Mouse (Mus musculus) heart, embryonic 13.5 days (tissue): ENCODE data around the gene Rasd1. TPM values are rescaled to one million over a fixed set of nuclear protein-coding genes. Genes with fewer than 3 reads are reported as not detected.
A peak's percentile ranks its signal among the peaks of the same experiment; 100 is the strongest.

Experiments
- ATAC-seq: fragments of 200-750 bp; cut with Nextera tagmentation; 2 replicates; pipeline ENCODE4 v1.8.0; 2017; ENCODE audit warnings: moderate TSS enrichment; ENCODE audit not compliant: insufficient number of reproducible peaks, low FRiP score, low TSS enrichment; ENCODE audit errors: extremely low read depth
- H3K27ac ChIP-seq: fragments of 300-500 bp; sonication (generic); replicated peaks from 2 replicates; pipeline ENCODE4 v1.5.1; 2015; ENCODE audit warnings: moderate library complexity, mild to moderate bottlenecking, inconsistent platforms
- H3K27me3 ChIP-seq: fragments of 300-500 bp; sonication (generic); replicated peaks from 2 replicates; pipeline ENCODE4 v1.6.1; 2015; ENCODE audit warnings: mild to moderate bottlenecking, inconsistent platforms
- H3K36me3 ChIP-seq: fragments of 300-500 bp; sonication (generic); 2 replicates; pipeline ENCODE4 v1.6.1; 2015; ENCODE audit warnings: mild to moderate bottlenecking, inconsistent platforms
- H3K4me1 ChIP-seq: fragments of 300-500 bp; sonication (generic); 2 replicates; pipeline ENCODE4 v1.6.1; 2015; ENCODE audit warnings: inconsistent platforms
- H3K4me2 ChIP-seq: fragments of 300-500 bp; sonication (generic); 2 replicates; pipeline ENCODE4 v1.6.1; 2015; ENCODE audit warnings: inconsistent platforms, mild to moderate bottlenecking, moderate library complexity
- H3K4me3 ChIP-seq: fragments of 300-500 bp; sonication (generic); 2 replicates; pipeline ENCODE4 v1.5.1; 2015; ENCODE audit warnings: moderate library complexity, mild to moderate bottlenecking, inconsistent platforms
- H3K9ac ChIP-seq: fragments of 300-500 bp; sonication (generic); 2 replicates; pipeline ENCODE4 v1.6.1; 2015; ENCODE audit warnings: inconsistent platforms, mild to moderate bottlenecking, moderate library complexity
- H3K9me3 ChIP-seq: fragments of 300-500 bp; sonication (generic); 2 replicates; pipeline ENCODE4 v1.6.1; 2016; ENCODE audit warnings: inconsistent platforms
- WGBS: fragments of 180-500 bp; shearing (Covaris S2); methylation state at CpG from one replicate; pipeline ENCODE4 v1.1.7; 2015; ENCODE audit warnings: mixed read lengths; 5-methylcytosine and 5-hydroxymethylcytosine counted together
- polyA plus RNA-seq: library from polyadenylated mRNA; unstranded; fragments of >200 nt; fragmentation: Nextera tagmentation; extraction: Ambion mirVana; gene quantifications from 2 replicates; pipeline ENCODE4 v1.2.1, GENCODE M21; 2015

Gene Rasd1
- polyA plus RNA-seq, 1 experiment from 2014 or later: 8.3 TPM

GRCm38 (mm10) chr11:59973389-59973788, 8.6 kb upstream of the Rasd1 start:
- 79% methylated on average over 5 of the region's 5 CpGs for WGBS

GRCm38 (mm10) chr11:59971691-59972090, 6.9 kb upstream of the Rasd1 start:
- 29% methylated on average over 2 of the region's 2 CpGs for WGBS
- Histone ChIP-seq H3K4me1 (peaks cover 21% of the 10 kb centered on the region), H3K9me3 (no peaks in the 10 kb centered on the region), H3K4me3 (no peak overlapping the region), H3K27me3 (no peaks in the 10 kb centered on the region), H3K9ac (peak overlapping the region; percentile 12; the same call in 1 of the 2 replicates), H3K27ac (peak overlapping the region; percentile 86), H3K4me2 (no peak overlapping the region; the same call in 1 of the 2 replicates), H3K36me3 (no peaks in the 10 kb centered on the region)
- ATAC-seq: peak; percentile 47; the same call in 1 of the 2 replicates

More at GRCm38 (mm10) chr11:59973389-59973788, 8.6 kb upstream of the Rasd1 start:
- H3K27ac ChIP-seq: no peak overlapping the region
- H3K36me3 ChIP-seq: no peaks in the 10 kb centered on the region
- no peak for ATAC-seq
- H3K9ac ChIP-seq: no peak overlapping the region
- H3K4me1 ChIP-seq: peaks cover 21% of the 10 kb centered on the region
- H3K27me3 ChIP-seq: no peaks in the 10 kb centered on the region
- H3K4me2 ChIP-seq: no peak overlapping the region
- H3K4me3 ChIP-seq: no peak overlapping the region
- H3K9me3 ChIP-seq: no peaks in the 10 kb centered on the region

- Histone ChIP-seq H3K9me3 (no peaks in the 10 kb centered on the region), H3K4me2 (no peak overlapping the region), H3K4me1 (peaks cover 30% of the 10 kb centered on the region), H3K27ac (peak overlapping the region; percentile 86; the same call in 1 of the 2 replicates), H3K27me3 (no peaks in the 10 kb centered on the region), H3K9ac (peak overlapping the region; percentile 12; the same call in 1 of the 2 replicates), H3K36me3 (no peaks in the 10 kb centered on the region), H3K4me3 (no peak overlapping the region)
- 59% methylated on average over 4 of the region's 5 CpGs for WGBS
- no peak for ATAC-seq
Observed at GRCm38 (mm10) chr11:59970780-59971179, 6.0 kb upstream of the Rasd1 start.

GRCm38 (mm10) chr11:59967765-59968164, 3.0 kb upstream of the Rasd1 start:
- ATAC-seq: no peak
- peaks cover 9% of the 10 kb centered on the region; the same call in 1 of the 2 replicates for H3K27me3 ChIP-seq
- peaks cover 51% of the 10 kb centered on the region for H3K4me1 ChIP-seq
- 72% methylated on average over 1 of the region's 1 CpGs for WGBS
- H3K36me3 ChIP-seq: peaks cover under 1% of the 10 kb centered on the region
- no peak overlapping the region for H3K4me3 ChIP-seq
- H3K9me3 ChIP-seq: no peaks in the 10 kb centered on the region
- H3K4me2 ChIP-seq: no peak overlapping the region
- no peak overlapping the region for H3K9ac ChIP-seq
- no peak overlapping the region for H3K27ac ChIP-seq

GRCm38 (mm10) chr11:59966102-59966483, 1.3 kb upstream of the Rasd1 start:
- no peak for ATAC-seq
- H3K9ac ChIP-seq: peak overlapping the region; percentile 15; the same call in 1 of the 2 replicates
- H3K4me1 ChIP-seq: peaks cover 54% of the 10 kb centered on the region
- H3K9me3 ChIP-seq: no peaks in the 10 kb centered on the region
- H3K36me3 ChIP-seq: peaks cover 17% of the 10 kb centered on the region
- H3K4me3 ChIP-seq: no peak overlapping the region
- peaks cover 13% of the 10 kb centered on the region; the same call in 1 of the 2 replicates for H3K27me3 ChIP-seq
- H3K27ac ChIP-seq: no peak overlapping the region
- WGBS: 73% methylated on average over 4 of the region's 4 CpGs
- H3K4me2 ChIP-seq: no peak overlapping the region

GRCm38 (mm10) chr11:59965227-59966101, 720 bp upstream of the Rasd1 start:
- Histone ChIP-seq H3K4me1 (peaks cover 54% of the 10 kb centered on the region), H3K27me3 (peaks cover 13% of the 10 kb centered on the region; the same call in 1 of the 2 replicates), H3K9me3 (no peaks in the 10 kb centered on the region), H3K4me3 (peak overlapping the region; percentile 57), H3K27ac (peak overlapping the region; percentile 87), H3K36me3 (peaks cover 23% of the 10 kb centered on the region), H3K9ac (peak overlapping the region; percentile 77), H3K4me2 (peak overlapping the region; percentile 80)
- WGBS: 31% methylated on average over 25 of the region's 25 CpGs
- 0 out of 2 replicates have a peak, but pooled peaks have one; percentile 18 for ATAC-seq

GRCm38 (mm10) chr11:59964163-59964758, 483 bp downstream of the Rasd1 start:
- peaks cover 13% of the 10 kb centered on the region; the same call in 1 of the 2 replicates for H3K27me3 ChIP-seq
- peak overlapping the region; percentile 57 for H3K4me3 ChIP-seq
- H3K9me3 ChIP-seq: no peaks in the 10 kb centered on the region
- peaks cover 25% of the 10 kb centered on the region for H3K36me3 ChIP-seq
- no peak; the same call in 1 of the 2 replicates for ATAC-seq
- peak overlapping the region; percentile 77 for H3K9ac ChIP-seq
- WGBS: 2% methylated on average over 33 of the region's 33 CpGs
- H3K4me2 ChIP-seq: peak overlapping the region; percentile 80
- H3K27ac ChIP-seq: peak overlapping the region; percentile 87
- H3K4me1 ChIP-seq: peaks cover 66% of the 10 kb centered on the region

- peak overlapping the region; percentile 77 for H3K9ac ChIP-seq
- H3K4me3 ChIP-seq: peak overlapping the region; percentile 57
- H3K9me3 ChIP-seq: no peaks in the 10 kb centered on the region
- WGBS: 6% methylated on average over 34 of the region's 34 CpGs
- peaks cover 13% of the 10 kb centered on the region; the same call in 1 of the 2 replicates for H3K27me3 ChIP-seq
- peak overlapping the region; percentile 80 for H3K4me2 ChIP-seq
- peak overlapping the region; percentile 87 for H3K27ac ChIP-seq
- H3K36me3 ChIP-seq: peaks cover 25% of the 10 kb centered on the region
- no peak for ATAC-seq
- H3K4me1 ChIP-seq: peaks cover 73% of the 10 kb centered on the region
Observed at GRCm38 (mm10) chr11:59963364-59964162, 1.2 kb downstream of the Rasd1 start.

- no peak overlapping the region; the same call in none of the 2 replicates for H3K9ac ChIP-seq
- 58% methylated on average over 3 of the region's 3 CpGs for WGBS
- ATAC-seq: no peak
Observed at GRCm38 (mm10) chr11:59962590-59962989, 2.2 kb downstream of the Rasd1 start.

GRCm38 (mm10) chr11:59961338-59961875, 3.3 kb downstream of the Rasd1 start:
- WGBS: 55% methylated on average over 9 of the region's 9 CpGs
- Histone ChIP-seq H3K4me1 (peaks cover 72% of the 10 kb centered on the region), H3K36me3 (peaks cover 32% of the 10 kb centered on the region), H3K9me3 (no peaks in the 10 kb centered on the region), H3K4me2 (peak overlapping the region; percentile 26), H3K9ac (peak overlapping the region; percentile 60), H3K27me3 (peaks cover 13% of the 10 kb centered on the region; the same call in 1 of the 2 replicates), H3K27ac (peak overlapping the region; percentile 87), H3K4me3 (no peak overlapping the region)
- no peak for ATAC-seq

More at GRCm38 (mm10) chr11:59962590-59962989, 2.2 kb downstream of the Rasd1 start:
- Histone ChIP-seq H3K9me3 (no peaks in the 10 kb centered on the region), H3K4me2 (peak overlapping the region; percentile 80), H3K27me3 (peaks cover 13% of the 10 kb centered on the region; the same call in 1 of the 2 replicates), H3K36me3 (peaks cover 25% of the 10 kb centered on the region), H3K4me3 (no peak overlapping the region), H3K4me1 (peaks cover 75% of the 10 kb centered on the region), H3K27ac (peak overlapping the region; percentile 46)
